Mouse (Mus musculus): ENCODE results near the gene Emc8. TPM values are rescaled to one million over a fixed set of nuclear protein-coding genes. Genes with fewer than 3 reads are reported as not detected.

The Emc8 gene
- polyA plus RNA-seq, 1 experiment from 2014 or later: 113 TPM

DNA sequence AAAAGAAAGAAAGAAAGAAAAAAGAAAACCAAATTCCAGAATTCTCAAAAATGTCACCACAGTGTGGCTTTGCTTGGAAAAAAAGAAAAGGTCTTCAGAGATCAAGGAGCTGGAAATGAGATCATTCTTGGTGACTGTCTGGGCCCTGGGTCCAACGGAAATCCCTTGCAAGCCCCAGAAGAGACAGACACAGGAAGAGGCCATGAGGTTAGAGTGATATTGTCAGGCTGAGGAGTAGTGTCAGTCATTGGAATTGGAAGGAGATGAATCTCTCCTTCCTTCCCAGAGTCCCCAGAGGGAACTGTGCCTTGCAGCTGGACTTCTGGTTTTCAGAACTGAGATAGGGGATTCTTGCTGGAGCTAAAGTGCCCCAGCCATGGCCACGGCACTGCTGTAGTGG is 31.2 kb upstream of the Emc8 start:
- Histone ChIP-seq H3K4me2 (replicated peaks) (no peak overlapping the region), H3K9ac (no peak overlapping the region), H3K9me3 (ENCODE audit: control insufficient read depth, low read length) (no peaks in the 10 kb centered on the region), H3K4me1 (replicated peaks; ENCODE audit: control insufficient read depth, insufficient read depth, low read length) (no peaks in the 10 kb centered on the region; the same call in 1 of the 2 replicates), H3K4me3 (replicated peaks; ENCODE audit: low read length) (no peak overlapping the region), H3K27me3 (ENCODE audit: control insufficient read depth, insufficient read depth, low read length) (no peaks in the 10 kb centered on the region; the same call in 1 of the 2 replicates), H3K27ac (no peak overlapping the region), H3K36me3 (replicated peaks; ENCODE audit: control insufficient read depth, insufficient read depth) (no peaks in the 10 kb centered on the region)
- ATAC-seq (ENCODE audit: low FRiP score) (no peak), DNase-seq (ENCODE audit: low spot score) (no peak)
- 71% methylated on average over 2 of the region's 2 CpGs for WGBS

DNA sequence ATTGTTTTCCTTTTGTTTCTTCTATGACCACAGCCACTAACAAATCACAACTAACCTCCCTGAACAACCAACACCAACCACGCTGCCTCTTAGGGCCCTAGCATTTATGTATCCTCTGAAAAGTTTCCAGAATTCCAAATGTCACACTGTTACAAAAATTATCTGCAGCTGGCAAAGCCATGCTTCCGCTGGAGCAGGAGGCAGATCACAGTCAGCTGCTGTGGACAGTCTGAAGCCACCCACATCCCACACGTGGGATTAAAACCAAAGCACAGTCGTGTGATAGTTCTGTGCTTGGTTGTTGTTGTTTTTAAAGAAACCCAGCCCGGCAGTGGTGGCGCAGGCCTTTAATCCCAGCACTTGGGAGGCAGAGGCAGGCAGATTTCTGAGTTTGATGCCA is 30.7 kb upstream of the Emc8 start:
- ATAC-seq (ENCODE audit: low FRiP score) (no peak), DNase-seq (ENCODE audit: low spot score) (no peak)
- Histone ChIP-seq H3K27ac (no peak overlapping the region), H3K27me3 (ENCODE audit: control insufficient read depth, insufficient read depth, low read length) (no peaks in the 10 kb centered on the region; the same call in 1 of the 2 replicates), H3K4me1 (replicated peaks; ENCODE audit: control insufficient read depth, insufficient read depth, low read length) (no peaks in the 10 kb centered on the region; the same call in 1 of the 2 replicates), H3K36me3 (replicated peaks; ENCODE audit: control insufficient read depth, insufficient read depth) (no peaks in the 10 kb centered on the region), H3K4me3 (replicated peaks; ENCODE audit: low read length) (no peak overlapping the region), H3K9me3 (ENCODE audit: control insufficient read depth, low read length) (no peaks in the 10 kb centered on the region), H3K4me2 (replicated peaks) (no peak overlapping the region), H3K9ac (no peak overlapping the region)
- WGBS: 80% methylated on average over 6 of the region's 6 CpGs

- no peak for DNase-seq (ENCODE audit: low spot score)
- no peaks in the 10 kb centered on the region; the same call in 1 of the 2 replicates for H3K27me3 ChIP-seq (ENCODE audit: control insufficient read depth, insufficient read depth, low read length)
- WGBS: 90% methylated on average over 7 of the region's 7 CpGs
- no peaks in the 10 kb centered on the region; the same call in 1 of the 2 replicates for H3K4me1 ChIP-seq (replicated peaks; ENCODE audit: control insufficient read depth, insufficient read depth, low read length)
- H3K4me3 ChIP-seq (replicated peaks; ENCODE audit: low read length): no peak overlapping the region
- H3K9me3 ChIP-seq (ENCODE audit: control insufficient read depth, low read length): no peaks in the 10 kb centered on the region
- no peaks in the 10 kb centered on the region for H3K36me3 ChIP-seq (replicated peaks; ENCODE audit: control insufficient read depth, insufficient read depth)
- no peak overlapping the region for H3K27ac ChIP-seq
- no peak overlapping the region for H3K4me2 ChIP-seq (replicated peaks)
- no peak for ATAC-seq (ENCODE audit: low FRiP score)
- H3K9ac ChIP-seq: no peak overlapping the region
Measured at GRCm38 (mm10) chr8:120698426-120698825, 30.1 kb upstream of the Emc8 start.

- H3K36me3 ChIP-seq (replicated peaks; ENCODE audit: control insufficient read depth, insufficient read depth): no peaks in the 10 kb centered on the region
- no peak for ATAC-seq (ENCODE audit: low FRiP score)
Measured at GRCm38 (mm10) chr8:120697979-120698272, 29.6 kb upstream of the Emc8 start.

DNA sequence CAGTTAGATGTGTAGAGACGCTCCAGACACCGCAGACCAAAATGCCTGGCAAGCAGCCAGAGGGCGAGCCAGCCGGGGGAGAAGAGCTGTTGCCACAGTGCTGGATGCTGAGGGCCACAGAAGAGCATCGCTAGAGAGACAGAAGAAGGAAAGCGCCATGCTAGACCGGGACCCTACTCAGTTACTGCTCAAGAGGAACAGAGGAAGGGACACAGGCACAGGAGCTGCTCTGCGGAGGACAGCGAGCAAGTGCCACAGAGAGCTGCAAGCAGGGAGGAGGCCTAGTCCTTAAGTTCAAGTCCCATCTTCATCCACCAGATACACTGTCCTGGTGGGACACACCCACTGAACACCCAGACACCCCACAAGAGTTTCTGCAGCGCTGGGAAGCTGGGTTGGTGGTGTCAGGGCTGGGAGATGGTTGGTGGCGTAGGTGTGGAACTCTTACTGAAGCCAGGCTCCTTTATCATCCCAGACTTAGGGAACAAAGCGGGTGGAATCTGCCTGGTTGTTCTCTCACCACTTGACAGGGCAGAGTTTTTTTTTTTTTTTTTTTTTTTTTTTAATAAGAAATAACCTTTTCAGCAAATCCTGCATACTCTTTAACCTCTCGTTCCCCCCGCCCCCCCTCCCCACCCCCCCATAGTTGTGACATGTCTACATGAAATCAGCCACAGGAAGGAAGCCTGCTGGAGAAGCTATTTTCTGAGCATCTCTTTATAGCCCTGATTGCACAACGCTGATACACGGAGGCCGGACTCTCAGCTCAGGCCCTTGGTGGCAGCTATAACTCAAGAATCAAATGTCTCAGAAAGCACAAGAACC is 29.0 kb upstream of the Emc8 start:
- peak; percentile 36 for DNase-seq (ENCODE audit: low spot score)
- no peak for ATAC-seq (ENCODE audit: low FRiP score)
- H3K27me3 ChIP-seq (ENCODE audit: control insufficient read depth, insufficient read depth, low read length): no peaks in the 10 kb centered on the region; the same call in 1 of the 2 replicates
- H3K9ac ChIP-seq: no peak overlapping the region
- no peaks in the 10 kb centered on the region; the same call in 1 of the 2 replicates for H3K4me1 ChIP-seq (replicated peaks; ENCODE audit: control insufficient read depth, insufficient read depth, low read length)
- H3K4me3 ChIP-seq (replicated peaks; ENCODE audit: low read length): no peak overlapping the region
- H3K36me3 ChIP-seq (replicated peaks; ENCODE audit: control insufficient read depth, insufficient read depth): no peaks in the 10 kb centered on the region
- WGBS: 78% methylated on average over 17 of the region's 17 CpGs
- no peak overlapping the region for H3K27ac ChIP-seq
- no peak overlapping the region for H3K4me2 ChIP-seq (replicated peaks)
- no peaks in the 10 kb centered on the region for H3K9me3 ChIP-seq (ENCODE audit: control insufficient read depth, low read length)

More at GRCm38 (mm10) chr8:120697979-120698272, 29.6 kb upstream of the Emc8 start:
- no peak for DNase-seq (ENCODE audit: low spot score)
- no peak overlapping the region for H3K4me2 ChIP-seq (replicated peaks)
- H3K27ac ChIP-seq: no peak overlapping the region
- no peaks in the 10 kb centered on the region; the same call in 1 of the 2 replicates for H3K27me3 ChIP-seq (ENCODE audit: control insufficient read depth, insufficient read depth, low read length)
- H3K4me3 ChIP-seq (replicated peaks; ENCODE audit: low read length): no peak overlapping the region
- H3K9me3 ChIP-seq (ENCODE audit: control insufficient read depth, low read length): no peaks in the 10 kb centered on the region
- H3K9ac ChIP-seq: no peak overlapping the region
- H3K4me1 ChIP-seq (replicated peaks; ENCODE audit: control insufficient read depth, insufficient read depth, low read length): no peaks in the 10 kb centered on the region; the same call in 1 of the 2 replicates

DNA sequence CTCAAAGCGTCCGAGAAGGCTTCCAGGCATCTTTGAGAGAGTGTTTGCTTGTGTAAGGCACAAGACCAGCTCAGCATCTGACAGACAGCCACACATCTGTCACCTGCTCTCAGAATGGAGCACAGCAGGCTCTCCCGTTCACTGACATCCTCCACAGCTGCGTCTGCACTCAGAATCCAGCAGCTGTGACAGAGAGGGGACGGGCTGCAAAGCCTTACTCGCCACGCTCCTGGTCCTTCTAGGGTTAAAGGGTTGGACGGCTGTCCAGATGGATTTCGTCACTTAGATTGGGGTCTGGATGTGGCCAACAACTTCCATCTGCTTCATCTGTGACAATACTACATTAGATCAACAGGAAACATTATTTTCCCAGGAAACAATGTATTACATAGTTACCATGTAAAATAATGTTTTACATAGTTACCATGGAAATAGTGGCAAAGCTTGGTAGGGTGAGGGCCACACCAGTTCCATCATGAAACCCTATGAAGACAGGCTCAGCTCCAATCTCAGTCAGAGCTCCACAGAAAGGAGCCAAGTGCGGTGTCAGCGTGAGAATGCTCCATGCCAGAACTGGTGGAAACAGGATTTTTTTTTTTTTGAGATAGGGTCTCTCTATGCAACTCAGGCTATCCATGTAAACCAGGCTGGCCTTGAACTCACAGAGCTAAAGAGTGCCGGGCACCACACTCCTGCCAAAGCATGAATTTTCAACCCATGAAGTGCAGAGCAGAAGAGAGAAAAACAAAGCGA is 28.2 kb upstream of the Emc8 start:
- DNase-seq (ENCODE audit: low spot score): peak; percentile 41
- H3K27ac ChIP-seq: 0 out of 2 replicates have a peak overlapping the region, but pooled peaks have one; percentile 26
- 52% methylated on average over 13 of the region's 13 CpGs for WGBS

DNA sequence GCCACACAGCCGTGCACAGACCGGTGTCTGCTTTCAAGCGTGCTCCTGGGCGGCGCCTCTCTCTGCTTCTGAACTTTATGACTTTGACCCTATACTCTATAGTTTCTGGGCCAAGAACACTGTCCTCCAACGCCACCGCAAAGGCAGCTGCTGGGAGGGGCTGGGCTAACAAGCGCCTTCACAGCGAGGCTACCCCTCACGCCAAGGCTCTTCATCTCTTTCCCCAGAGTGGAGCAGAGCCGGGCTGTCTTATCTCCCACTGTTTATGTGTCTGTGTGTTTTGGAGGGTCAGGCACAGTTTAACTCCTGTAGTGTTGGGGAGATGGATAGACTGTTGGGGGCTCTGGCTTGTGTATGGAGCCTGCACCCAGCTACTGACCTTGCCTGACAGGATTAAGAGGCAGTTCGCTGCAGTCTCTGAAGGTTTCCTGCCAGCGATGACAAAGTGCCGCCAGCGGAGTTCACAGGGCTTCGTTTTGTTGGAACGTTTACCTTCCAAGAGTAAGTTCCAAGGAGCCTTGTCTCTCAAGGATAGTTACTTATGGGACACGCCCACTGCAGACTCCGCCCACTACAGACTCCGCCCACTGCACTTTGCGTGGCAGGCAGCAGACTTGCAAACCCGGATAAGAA is 25.6 kb upstream of the Emc8 start:
- Histone ChIP-seq H3K9ac (no peak overlapping the region), H3K4me3 (replicated peaks; ENCODE audit: low read length) (no peak overlapping the region), H3K27me3 (ENCODE audit: control insufficient read depth, insufficient read depth, low read length) (no peaks in the 10 kb centered on the region), H3K36me3 (replicated peaks; ENCODE audit: control insufficient read depth, insufficient read depth) (no peaks in the 10 kb centered on the region), H3K4me1 (replicated peaks; ENCODE audit: control insufficient read depth, insufficient read depth, low read length) (no peaks in the 10 kb centered on the region; the same call in 1 of the 2 replicates), H3K9me3 (ENCODE audit: control insufficient read depth, low read length) (no peaks in the 10 kb centered on the region), H3K4me2 (replicated peaks) (no peak overlapping the region), H3K27ac (no peak overlapping the region)
- 52% methylated on average over 22 of the region's 22 CpGs for WGBS
- ATAC-seq (ENCODE audit: low FRiP score): no peak
- no peak for DNase-seq (ENCODE audit: low spot score)

More for the DNA sequence above, 28.2 kb upstream of the Emc8 start:
- Histone ChIP-seq H3K4me1 (replicated peaks; ENCODE audit: control insufficient read depth, insufficient read depth, low read length) (no peaks in the 10 kb centered on the region; the same call in 1 of the 2 replicates), H3K9me3 (ENCODE audit: control insufficient read depth, low read length) (no peaks in the 10 kb centered on the region), H3K4me2 (replicated peaks) (no peak overlapping the region), H3K27me3 (ENCODE audit: control insufficient read depth, insufficient read depth, low read length) (no peaks in the 10 kb centered on the region), H3K4me3 (replicated peaks; ENCODE audit: low read length) (no peak overlapping the region), H3K9ac (no peak overlapping the region), H3K36me3 (replicated peaks; ENCODE audit: control insufficient read depth, insufficient read depth) (no peaks in the 10 kb centered on the region)
- no peak for ATAC-seq (ENCODE audit: low FRiP score)

- Histone ChIP-seq H3K4me1 (replicated peaks; ENCODE audit: control insufficient read depth, insufficient read depth, low read length) (no peaks in the 10 kb centered on the region; the same call in 1 of the 2 replicates), H3K4me2 (replicated peaks) (no peak overlapping the region), H3K4me3 (replicated peaks; ENCODE audit: low read length) (no peak overlapping the region), H3K9ac (no peak overlapping the region), H3K27ac (no peak overlapping the region), H3K27me3 (ENCODE audit: control insufficient read depth, insufficient read depth, low read length) (no peaks in the 10 kb centered on the region), H3K9me3 (ENCODE audit: control insufficient read depth, low read length) (no peaks in the 10 kb centered on the region), H3K36me3 (replicated peaks; ENCODE audit: control insufficient read depth, insufficient read depth) (no peaks in the 10 kb centered on the region)
- WGBS: 70% methylated on average over 4 of the region's 4 CpGs
- ATAC-seq (ENCODE audit: low FRiP score): no peak
- DNase-seq (ENCODE audit: low spot score): no peak
Measured at GRCm38 (mm10) chr8:120692934-120693333, 24.6 kb upstream of the Emc8 start.

DNA sequence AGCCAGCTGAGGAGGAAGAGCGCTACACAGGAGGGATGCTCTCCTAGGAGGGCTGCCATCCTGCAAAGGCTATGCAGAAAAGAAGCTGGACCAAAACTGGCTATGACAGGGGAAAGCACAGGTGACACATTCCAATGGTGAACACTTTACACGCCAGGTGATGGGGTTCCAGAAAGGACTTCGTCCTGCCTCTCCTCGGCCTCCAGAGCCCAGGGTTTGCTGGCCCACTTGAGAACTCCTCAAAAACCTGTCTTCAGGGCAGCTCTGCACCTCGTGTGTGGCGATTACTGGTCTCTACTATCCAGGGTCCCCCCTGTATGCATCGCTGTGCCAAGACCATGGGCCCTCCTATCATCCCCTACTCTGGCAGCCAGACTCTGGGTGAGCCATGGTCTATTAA is 20.1 kb upstream of the Emc8 start:
- no peaks in the 10 kb centered on the region for H3K36me3 ChIP-seq (replicated peaks; ENCODE audit: control insufficient read depth, insufficient read depth)
- H3K4me3 ChIP-seq (replicated peaks; ENCODE audit: low read length): no peak overlapping the region
- no peak overlapping the region for H3K9ac ChIP-seq
- no peak overlapping the region for H3K27ac ChIP-seq
- no peaks in the 10 kb centered on the region for H3K27me3 ChIP-seq (ENCODE audit: control insufficient read depth, insufficient read depth, low read length)
- H3K4me2 ChIP-seq (replicated peaks): no peak overlapping the region
- H3K9me3 ChIP-seq (ENCODE audit: control insufficient read depth, low read length): no peaks in the 10 kb centered on the region
- H3K4me1 ChIP-seq (replicated peaks; ENCODE audit: control insufficient read depth, insufficient read depth, low read length): no peaks in the 10 kb centered on the region
- DNase-seq (ENCODE audit: low spot score): no peak
- no peak for ATAC-seq (ENCODE audit: low FRiP score)
- 89% methylated on average over 7 of the region's 7 CpGs for WGBS

Measured in hindbrain, embryonic 14.5 days (tissue).